In the genomic region with DNA sequence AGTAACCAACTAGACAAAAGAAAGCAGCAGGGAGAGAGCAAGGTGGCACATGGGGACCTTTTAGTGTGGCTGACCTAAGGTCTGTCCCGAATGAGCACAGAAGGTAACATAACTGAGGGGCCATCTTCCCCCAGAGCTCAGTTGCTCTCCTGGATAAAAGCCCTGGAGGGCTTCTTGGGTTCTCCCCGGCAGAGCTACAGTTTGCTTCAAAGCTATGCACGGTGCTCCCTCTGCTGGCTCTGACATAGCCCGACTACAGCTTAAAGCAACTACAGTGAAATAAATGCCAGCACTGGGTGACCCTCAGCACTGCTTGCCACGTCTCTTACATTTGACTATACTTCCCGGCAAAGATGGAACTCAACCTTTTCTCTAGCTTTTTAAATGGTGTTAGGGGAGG, we compare ENCODE assay signal across 8 mouse cellular contexts. TPM values are rescaled to one million over a fixed set of nuclear protein-coding genes. Genes with fewer than 3 reads are reported as not detected.
DNase-seq lines count a peak whose midpoint lies in the region; ATAC-seq and TF ChIP-seq lines count a peak whose summit lies in the region.

No protein-coding gene starts in this region.

- no peaks in the 10 kb centered on the region for H3K9me3 ChIP-seq in E14TG2a.4 (ENCODE audit: low read length)
- H3K9me3 ChIP-seq in lung, embryonic 16.5 days (ENCODE audit: control insufficient read depth, low read length), result no peaks in the 10 kb centered on the region

- no peak overlapping the region for H3K4me3 ChIP-seq in E14TG2a.4 (replicated peaks; ENCODE audit: low read length)
- no peak overlapping the region for H3K4me3 ChIP-seq in layer of hippocampus, adult 2 months
- no peak overlapping the region for H3K4me3 ChIP-seq in lung, embryonic 16.5 days (ENCODE audit: low read length)

- H3K4me1 ChIP-seq in E14TG2a.4 (replicated peaks; ENCODE audit: low read depth, low read length), result no peaks in the 10 kb centered on the region
- H3K4me1 ChIP-seq in lung, embryonic 16.5 days (replicated peaks; ENCODE audit: control insufficient read depth, insufficient read depth, low read length), result no peaks in the 10 kb centered on the region

- no peak overlapping the region for H3K9ac ChIP-seq in lung, embryonic 16.5 days (ENCODE audit: low read length)

- intact Hi-C loops in heart, postnatal 14 days (cut with DNase I), result no loop called here

- no peak overlapping the region for H3K27ac ChIP-seq in layer of hippocampus, adult 2 months
- no peak overlapping the region for H3K27ac ChIP-seq in lung, embryonic 16.5 days (ENCODE audit: low read length)

- TF ChIP-seq CTCF in E14TG2a.4 (conservative IDR thresholded peaks at IDR 0.05; ENCODE audit: low read length), result peak; percentile 11; the same call in 1 of the 2 replicates
- peak; percentile 89 for TF ChIP-seq CTCF in layer of hippocampus, adult 2 months (conservative IDR thresholded peaks at IDR 0.05)

- peak; percentile 86 for ATAC-seq in lung, embryonic 16.5 days (ENCODE audit: low read depth)

- H3K36me3 ChIP-seq in E14TG2a.4 (ENCODE audit: insufficient read depth, low read length), result no peaks in the 10 kb centered on the region
- H3K36me3 ChIP-seq in lung, embryonic 16.5 days (ENCODE audit: control insufficient read depth, insufficient read depth, low read length), result no peaks in the 10 kb centered on the region

- 9% methylated on average over 6 of the region's 6 CpGs for WGBS in lung, embryonic 16.5 days

- H3K4me2 ChIP-seq in lung, embryonic 16.5 days (ENCODE audit: low read depth, low read length), result no peak overlapping the region

- peaks cover 22% of the 10 kb centered on the region for H3K27me3 ChIP-seq in E14TG2a.4 (ENCODE audit: insufficient read depth, low read length)
- no peaks in the 10 kb centered on the region for H3K27me3 ChIP-seq in lung, embryonic 16.5 days (ENCODE audit: control insufficient read depth, insufficient read depth, low read depth, low read length)

- peak; percentile 5 for DNase-seq in adipocyte (ENCODE audit: low spot score)
- peak; percentile 41 for DNase-seq in embryo, embryonic 9.5 days (ENCODE audit: extremely low spot score)
- peak; percentile 42 to 61 for DNase-seq in heart, postnatal 14 days
- DNase-seq in layer of hippocampus, adult 2 months (ENCODE audit: low spot score in 2 of 2), result peak; percentile 46 to 65
- peak; percentile 51 for DNase-seq in retina, postnatal 7 days (ENCODE audit: low read depth, low spot score)
- DNase-seq in gastrocnemius, adult 18-20 months (ENCODE audit: low spot score), result no peak

RNA-seq across cellular contexts. Expression of a gene that starts 6.0 kb away (rescaled TPM):
- not detected for total RNA-seq in heart, postnatal 14 days (2021)
- total RNA-seq in layer of hippocampus, adult 2 months (2021), result 1 to 10 TPM; 1.4 to 1.6 TPM
- 0.34 and 0.40 TPM in 2 replicates for polyA plus RNA-seq in lung, embryonic 16.5 days (2015; fragmentation: Nextera tagmentation; extraction: Ambion mirVana)
- not detected for total RNA-seq in gastrocnemius, adult 18-20 months (2021)
